23 mouse cellular contexts compared by ENCODE assay signal in the genomic region with DNA sequence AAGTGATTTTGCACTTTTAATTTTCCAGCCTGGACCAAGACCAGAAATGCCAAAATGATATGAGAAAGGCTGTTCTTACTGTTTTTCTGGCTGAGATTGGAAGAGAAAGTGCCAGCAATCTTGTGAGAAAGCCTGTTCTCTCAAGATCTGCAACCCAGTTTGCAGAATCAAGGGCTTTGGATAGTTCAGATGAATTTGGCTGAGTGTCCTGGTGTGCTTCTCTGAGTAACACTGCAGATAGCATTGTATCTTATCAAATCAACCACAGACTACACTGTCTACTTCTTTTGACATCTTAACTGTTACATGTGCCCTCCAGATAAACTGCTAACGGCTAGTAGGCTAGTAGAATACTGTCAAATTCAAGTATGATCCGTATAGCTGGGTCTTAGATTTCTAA.
A peak's percentile ranks its signal among the peaks of the same experiment; 100 is the strongest.
DNase-seq lines count a peak whose midpoint lies in the region; ATAC-seq and TF ChIP-seq lines count a peak whose summit lies in the region.
"Had no signal": no experiment of that assay in that cellular context is flagged by ENCODE, and none has a peak within 500 bp of the region (broad histone marks: within the 10 kb centered on the region; RNA-seq: fewer than 3 reads in every experiment).

No protein-coding gene starts in this region.

- ATAC-seq in forebrain, postnatal 0 days, result peak; percentile 81
- ATAC-seq: activated CD4-positive, CD25-positive, alpha-beta regulatory T cell, adult 4 months; CD4-positive, CD25-positive, alpha-beta regulatory T cell, adult 4 months; intestine, postnatal 0 days had no signal

- H3K4me1 ChIP-seq in forebrain, postnatal 0 days (ENCODE audit: insufficient read depth), result no peaks in the 10 kb centered on the region
- H3K4me1 ChIP-seq in forebrain, embryonic 10.5 days, result peaks cover 25% of the 10 kb centered on the region
- H3K4me1 ChIP-seq: hindbrain, embryonic 12.5 days; hindbrain, embryonic 15.5 days had no signal

- H3K9me3 ChIP-seq in forebrain, postnatal 0 days (ENCODE audit: low read length), result no peaks in the 10 kb centered on the region
- no peaks in the 10 kb centered on the region for H3K9me3 ChIP-seq in forebrain, embryonic 10.5 days
- H3K9me3 ChIP-seq: forebrain, embryonic 12.5 days; hindbrain, embryonic 12.5 days; hindbrain, embryonic 15.5 days had no signal

- no peaks in the 10 kb centered on the region for H3K27me3 ChIP-seq in forebrain, postnatal 0 days (ENCODE audit: insufficient read depth, low read length)
- peaks cover 10% of the 10 kb centered on the region; the same call in 1 of the 2 replicates for H3K27me3 ChIP-seq in forebrain, embryonic 10.5 days (ENCODE audit: poor library complexity, severe bottlenecking)
- H3K27me3 ChIP-seq: hindbrain, embryonic 12.5 days; hindbrain, embryonic 15.5 days had no signal

- no peak overlapping the region for H3K4me2 ChIP-seq in forebrain, postnatal 0 days (ENCODE audit: low read depth)
- H3K4me2 ChIP-seq: forebrain, embryonic 12.5 days; heart, embryonic 11.5 days; hindbrain, embryonic 12.5 days; hindbrain, embryonic 15.5 days had no signal

- 63% methylated on average over 2 of the region's 2 CpGs for WGBS in forebrain, postnatal 0 days
- WGBS in forebrain, embryonic 10.5 days, result 83% methylated on average over 2 of the region's 2 CpGs

- no peak overlapping the region for H3K4me3 ChIP-seq in forebrain, postnatal 0 days (ENCODE audit: low read depth, low read length)
- H3K4me3 ChIP-seq in forebrain, embryonic 10.5 days, result no peak overlapping the region
- H3K4me3 ChIP-seq: forebrain, embryonic 12.5 days; gastrocnemius, adult 2 months; hindbrain, embryonic 12.5 days; hindbrain, embryonic 15.5 days had no signal

- no peak overlapping the region for H3K27ac ChIP-seq in forebrain, postnatal 0 days (ENCODE audit: low read depth, low read length)
- H3K27ac ChIP-seq in forebrain, embryonic 10.5 days, result no peak overlapping the region
- H3K27ac ChIP-seq: forebrain, embryonic 12.5 days; gastrocnemius, adult 2 months; hindbrain, embryonic 12.5 days; hindbrain, embryonic 15.5 days had no signal

- H3K36me3 ChIP-seq in forebrain, postnatal 0 days (ENCODE audit: insufficient read depth), result no peaks in the 10 kb centered on the region
- no peaks in the 10 kb centered on the region for H3K36me3 ChIP-seq in forebrain, embryonic 10.5 days (replicated peaks)
- H3K36me3 ChIP-seq: forebrain, embryonic 12.5 days; hindbrain, embryonic 12.5 days; hindbrain, embryonic 15.5 days had no signal

- DNase-seq in forebrain, postnatal 0 days, result peak; percentile 78
- no peak for DNase-seq in forebrain, embryonic 10.5 days (ENCODE audit: extremely low spot score, low spot score)
- DNase-seq in right cerebral cortex, adult 18-20 months, result peak; percentile 30
- DNase-seq in right cerebral cortex, postnatal 10 days (ENCODE audit: low spot score in 2 of 2), result no peak
- DNase-seq in brain, adult 2 months (ENCODE audit: low read depth, low spot score), result peak; percentile 72
- DNase-seq in fibroblast of lung, adult 2 months (ENCODE audit: low read depth), result peak; percentile 2
- DNase-seq in yolk sac, embryonic 10.5 days (ENCODE audit: low spot score), result no peak
- DNase-seq in layer of hippocampus, adult 8-10 months (ENCODE audit: low spot score in 2 of 2), result no peak
- DNase-seq: adrenal gland, postnatal 10 days; adrenal gland, postnatal 36 days; cerebellum, adult 2 months; cerebellum, adult 9-11 months; cerebellum, postnatal 36 days; gastrocnemius, adult 2 months; gastrocnemius, postnatal 14 days; heart, adult 11 months had no signal

- H3K9ac ChIP-seq in forebrain, postnatal 0 days, result no peak overlapping the region
- H3K9ac ChIP-seq: forebrain, embryonic 12.5 days; hindbrain, embryonic 12.5 days; hindbrain, embryonic 15.5 days had no signal

- TF ChIP-seq CTCF in forebrain, postnatal 0 days (IDR thresholded peaks at IDR 0.05; ENCODE audit: low read depth), result no peak

Comparison
In these comparisons a context has a peak if more than half of its experiments do, and no peak if none do; other contexts are left out.
1. DNase-seq: peak in forebrain, postnatal 0 days (single experiment), right cerebral cortex, adult 18-20 months (single experiment), brain, adult 2 months (single experiment) and fibroblast of lung, adult 2 months (single experiment); none in forebrain, embryonic 10.5 days (single experiment), right cerebral cortex, postnatal 10 days (0 of 2), yolk sac, embryonic 10.5 days (single experiment) and layer of hippocampus, adult 8-10 months (0 of 2).